Mouse (Mus musculus) brain, adult 2 months (tissue): ENCODE data around the gene Acadsb.
"Not testable (repeated sequence)": the region's sequence is repeated elsewhere in the genome, so short reads cannot be mapped to it uniquely, and the experiment has no call there.

Source experiments
- DNase-seq: peaks from one replicate; pipeline ENCODE4 v3.0.0; 2011; ENCODE audit warnings: low read depth, low spot score

Acadsb gene

GRCm38 (mm10) chr7:131410416-131411058 is at the start of gene Acadsb, which contains the start of gene Ikzf5:
Acadsb (plus strand) TSS chr7:131410601.
Ikzf5 (minus strand) TSS chr7:131410521.
- peak; percentile 99 for DNase-seq

DNA sequence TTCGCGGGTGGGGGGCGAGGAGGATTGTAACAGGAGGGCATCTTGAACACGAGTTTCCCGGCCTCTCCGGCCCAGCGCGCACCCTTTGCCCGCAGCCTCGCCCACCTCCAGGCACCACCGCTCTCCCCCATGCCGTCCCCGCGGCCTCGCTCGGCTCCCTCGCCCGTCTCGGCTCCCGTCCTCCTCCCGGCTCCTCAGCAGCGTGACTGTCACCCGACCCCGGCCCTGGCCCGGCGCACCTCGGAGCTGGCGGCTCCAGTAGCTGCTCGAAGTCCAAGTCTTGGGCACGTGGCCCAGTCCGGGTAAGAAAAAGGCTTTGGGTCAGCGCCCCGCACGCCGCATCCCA is 48.2 kb upstream of the Acadsb start:
- no peak for DNase-seq

- DNase-seq, result peak; percentile 99
These were observed 47.6 kb upstream of the Acadsb start, which contains the start of gene 2310057M21Rik for GRCm38 (mm10) chr7:131362615-131363300. 2310057M21Rik (minus strand) TSS chr7:131362759.

DNA sequence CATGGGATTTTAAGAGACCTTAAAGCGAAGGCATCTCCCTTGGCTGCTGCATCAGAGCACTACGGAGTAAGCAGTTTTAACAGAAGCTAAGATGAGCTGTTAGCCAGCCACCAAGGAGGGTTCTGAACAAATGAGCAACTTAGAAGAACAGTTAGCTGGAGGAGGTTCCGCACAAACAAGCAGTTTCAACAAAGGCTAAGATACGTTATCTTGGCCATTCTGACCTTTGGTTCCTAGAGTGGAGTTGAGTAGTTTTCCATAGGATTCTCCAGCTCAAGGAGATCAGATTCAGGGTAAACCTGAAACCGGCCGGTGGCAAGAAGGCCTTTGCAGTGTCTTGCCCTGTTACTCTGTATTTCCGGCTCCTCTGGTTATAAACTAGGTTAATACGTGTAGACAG is 46.3 kb upstream of the Acadsb start:
- DNase-seq, result no peak

DNA sequence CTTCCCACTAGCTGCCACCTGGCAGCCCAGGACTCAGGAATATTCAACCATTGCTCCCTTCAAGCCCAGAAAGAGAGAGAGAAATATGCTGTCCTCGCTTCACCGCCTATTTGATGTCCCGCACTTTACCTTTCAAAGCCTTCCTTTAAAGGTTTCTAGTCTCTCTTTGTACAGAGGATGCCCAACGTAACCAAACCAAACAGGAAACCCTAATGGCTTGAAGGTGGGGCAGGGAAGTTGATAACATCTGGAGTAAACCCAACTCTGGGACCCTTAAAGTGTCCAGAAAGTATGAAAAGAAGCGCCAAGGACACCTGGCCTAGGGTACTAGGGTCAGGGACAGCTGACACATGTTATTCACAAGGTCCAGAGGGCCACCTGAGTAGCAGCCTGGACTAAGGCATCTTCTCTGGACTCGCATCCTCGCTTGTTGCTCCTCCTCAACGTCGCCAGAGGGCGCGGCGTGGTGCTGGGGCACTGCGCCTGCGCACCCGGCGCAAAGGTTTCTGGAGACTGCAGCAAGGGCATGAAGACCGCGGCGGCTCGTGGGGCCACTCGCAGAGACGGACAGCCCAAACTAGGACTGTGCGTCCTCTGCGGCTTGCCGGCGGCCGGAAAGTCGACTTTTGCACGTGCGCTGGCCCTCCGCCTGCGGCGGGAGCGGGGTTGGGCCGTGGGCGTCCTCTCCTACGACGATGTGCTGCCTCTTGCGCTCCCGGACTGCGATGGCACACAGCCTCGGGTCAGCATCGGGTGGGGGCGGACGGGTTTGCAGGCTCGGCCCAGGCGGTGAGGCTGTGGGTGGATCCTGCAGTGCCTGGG is 39.5 kb upstream of the Acadsb start, which contains the start of gene Pstk:
Gene Pstk (plus strand): TSS at position 494 of the 822 bp plus-strand sequence.
- peak; percentile 96 for DNase-seq

DNA sequence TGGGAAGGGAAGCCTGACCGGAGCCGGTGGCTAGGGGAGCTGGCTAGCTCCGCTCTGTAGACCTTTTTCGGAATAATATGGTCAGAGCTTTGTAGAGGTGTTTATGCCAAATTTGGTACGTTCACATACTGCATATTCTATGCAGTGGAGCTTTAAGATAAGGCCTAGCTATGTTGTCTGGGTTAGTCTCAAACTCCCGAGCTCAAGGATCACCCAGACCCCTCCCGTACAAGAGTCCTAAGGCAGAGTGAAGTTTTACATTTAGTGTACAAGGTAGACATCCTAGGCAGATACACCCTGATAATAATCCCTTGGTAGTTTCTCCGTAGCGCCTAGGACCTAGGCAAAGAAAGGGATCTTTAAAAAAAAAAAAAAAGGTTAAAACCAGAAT is 38.9 kb upstream of the Acadsb start:
- DNase-seq, result no peak

DNA sequence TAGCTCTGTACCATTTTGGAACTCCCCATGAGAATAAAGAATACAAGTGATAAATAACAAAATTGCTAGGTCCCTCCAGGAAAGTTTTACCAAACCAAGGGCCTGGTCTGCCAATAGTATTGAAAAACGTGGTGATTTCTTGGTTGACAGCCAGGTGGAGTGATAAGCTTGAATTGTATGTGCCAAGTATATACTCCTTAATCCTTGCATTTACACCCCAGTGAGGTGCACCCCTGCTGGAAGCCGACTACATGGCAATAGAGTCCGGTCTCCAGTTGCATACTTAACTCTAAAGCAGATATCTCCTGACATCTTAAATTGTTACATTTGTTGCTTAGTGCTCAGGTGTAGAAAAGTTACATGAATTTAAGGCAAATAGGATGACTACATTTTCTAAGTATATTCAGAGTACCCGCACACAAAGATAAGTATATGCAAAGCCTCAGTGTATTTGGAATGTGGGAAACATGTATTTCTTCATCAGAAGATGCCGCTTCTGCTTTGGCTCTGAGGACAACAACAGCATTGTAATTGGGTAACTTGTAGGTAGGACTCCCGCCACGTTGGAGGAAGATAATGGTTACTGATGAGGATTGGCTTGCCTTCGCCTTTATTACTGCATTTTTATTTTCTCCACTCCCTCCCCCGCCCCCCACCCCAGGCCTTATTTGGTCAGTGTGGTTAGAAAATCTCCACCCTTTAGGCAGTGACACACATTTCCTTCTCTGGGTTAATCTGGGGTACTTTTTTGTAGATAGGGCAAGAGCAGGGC is 38.3 kb upstream of the Acadsb start:
- peak; percentile 30 for DNase-seq

GRCm38 (mm10) chr7:131391761-131392160 is 18.6 kb upstream of the Acadsb start:
- DNase-seq, result not testable (repeated sequence)

- peak; percentile 27 for DNase-seq
These were observed 947 bp upstream of the Acadsb start for GRCm38 (mm10) chr7:131409321-131409987.

DNA sequence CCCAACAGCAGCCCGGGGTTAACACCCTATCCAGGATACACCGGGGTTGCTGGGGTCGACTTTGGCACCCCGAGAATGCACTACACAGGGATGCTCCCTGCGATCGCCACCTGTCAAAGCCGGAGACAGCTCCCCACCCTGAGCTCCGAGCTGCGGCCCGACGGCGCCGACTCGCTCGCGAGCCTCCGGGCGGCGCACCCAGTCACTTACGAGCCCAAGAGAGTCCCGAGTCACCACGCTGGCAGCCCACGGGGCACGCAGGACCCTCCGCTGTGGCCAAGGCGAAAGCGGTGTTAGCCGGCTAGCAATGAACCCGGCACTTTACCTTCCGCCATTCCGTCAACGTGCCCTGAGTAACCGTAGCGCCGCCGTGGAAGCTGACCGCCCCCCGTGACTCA is 414 bp upstream of the Acadsb start:
- DNase-seq, result no peak

DNA sequence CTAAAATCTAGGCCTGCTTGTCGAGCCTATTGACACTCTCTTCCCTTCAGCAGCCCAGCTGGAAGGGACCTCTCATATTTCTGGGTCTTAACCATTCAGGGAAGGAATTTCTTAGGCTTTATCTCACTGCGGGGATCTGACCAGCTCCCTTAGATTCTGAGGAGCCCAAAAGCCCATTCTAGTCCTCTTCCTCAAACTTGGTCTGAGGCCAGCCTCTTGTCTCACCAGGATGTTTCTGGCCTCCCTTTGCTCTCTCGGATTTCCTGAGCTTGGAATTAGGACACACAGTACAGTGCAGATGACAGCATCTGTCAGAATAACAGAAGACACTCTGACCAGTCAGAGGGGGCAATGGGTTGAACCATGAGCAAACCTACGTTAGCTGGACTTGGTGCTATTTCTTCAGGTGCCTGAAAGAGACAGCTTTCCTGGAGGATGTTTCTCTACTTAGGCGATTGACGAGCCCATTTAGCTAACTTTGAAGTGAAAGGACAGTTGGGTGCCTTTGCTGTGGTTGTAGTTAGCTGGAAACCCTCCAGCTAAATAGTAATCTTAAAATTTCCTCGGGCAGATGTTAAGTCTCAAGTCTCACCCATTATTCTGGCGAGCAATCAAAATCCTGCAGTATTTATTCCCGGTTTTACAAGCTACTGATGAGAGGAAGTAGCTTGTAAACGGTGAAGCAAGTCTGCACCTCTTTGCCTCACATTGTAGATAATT is 980 bp downstream of the Acadsb start:
- peak; percentile 13 for DNase-seq

DNA sequence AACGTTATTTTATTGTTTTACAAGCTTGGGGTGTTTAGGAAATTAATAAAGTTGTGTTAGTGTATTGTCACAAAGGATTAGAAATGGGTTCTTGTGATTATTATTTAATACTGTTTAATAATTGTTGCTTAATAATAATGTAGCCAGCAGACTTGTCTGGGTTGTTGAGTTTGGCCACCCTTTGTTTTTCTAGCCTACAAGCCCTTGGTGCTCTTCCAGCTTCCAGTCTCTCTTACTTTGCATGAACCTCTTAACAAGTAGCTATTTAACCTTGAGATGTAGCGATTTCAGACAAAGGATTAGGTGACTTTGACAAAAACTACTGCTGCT is 1.5 kb downstream of the Acadsb start:
- DNase-seq, result no peak

DNA sequence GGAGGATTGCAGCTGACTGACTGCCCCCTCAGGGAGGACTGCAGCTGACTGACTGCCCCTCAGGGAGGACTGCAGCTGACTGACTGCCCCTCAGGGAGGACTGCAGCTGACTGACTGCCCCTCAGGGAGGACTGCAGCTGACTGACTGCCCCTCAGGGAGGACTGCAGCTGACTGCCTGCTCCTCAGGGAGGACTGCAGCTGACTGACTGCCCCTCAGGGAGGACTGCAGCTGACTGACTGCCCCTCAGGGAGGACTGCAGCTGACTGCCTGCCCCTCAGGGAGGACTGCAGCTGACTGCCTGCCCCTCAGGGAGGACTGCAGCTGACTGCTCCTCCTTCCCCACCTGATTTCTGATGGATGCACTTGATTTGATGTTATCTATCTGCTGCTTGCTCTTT is 6.3 kb downstream of the Acadsb start:
- DNase-seq, result not testable (repeated sequence)

DNA sequence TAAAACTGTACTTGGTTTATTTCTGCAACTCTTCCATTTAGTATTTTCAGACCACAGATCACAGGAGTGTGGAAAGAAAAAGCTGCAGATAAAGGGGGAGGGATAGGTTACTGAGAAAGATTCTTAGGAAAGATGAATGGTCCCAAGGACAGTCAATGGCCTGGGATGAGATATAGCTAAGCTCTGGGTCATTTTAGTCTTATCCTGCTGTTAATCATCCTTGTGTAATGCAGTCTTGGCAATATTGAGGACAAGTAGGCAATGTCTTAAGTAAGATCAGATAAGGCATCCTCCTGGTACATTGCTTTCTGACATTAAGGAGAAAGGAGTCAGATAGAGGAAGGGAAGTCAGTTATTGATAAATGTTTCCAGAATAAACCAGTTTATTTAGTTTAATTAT is 7.2 kb downstream of the Acadsb start:
- DNase-seq, result no peak

DNA sequence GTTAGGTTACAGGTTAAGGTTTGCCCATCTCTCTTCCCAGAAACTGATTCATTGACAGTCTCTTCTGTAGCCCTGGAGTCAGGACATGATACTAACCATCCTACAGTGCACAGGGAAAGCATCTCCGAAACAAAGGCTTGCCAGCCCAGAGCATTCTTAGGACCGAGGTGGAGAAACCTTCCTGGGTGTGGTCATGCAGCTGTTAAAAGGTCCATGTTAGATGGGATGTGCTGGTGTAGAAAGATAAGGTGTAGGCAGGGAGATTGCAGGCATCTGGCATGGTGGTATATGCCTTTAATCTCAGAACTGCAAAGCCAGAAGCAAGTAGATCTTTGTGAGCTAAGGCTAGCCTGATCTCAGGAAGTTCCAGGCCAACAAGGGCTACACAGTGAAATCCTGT is 14.5 kb downstream of the Acadsb start:
- no peak for DNase-seq

DNA sequence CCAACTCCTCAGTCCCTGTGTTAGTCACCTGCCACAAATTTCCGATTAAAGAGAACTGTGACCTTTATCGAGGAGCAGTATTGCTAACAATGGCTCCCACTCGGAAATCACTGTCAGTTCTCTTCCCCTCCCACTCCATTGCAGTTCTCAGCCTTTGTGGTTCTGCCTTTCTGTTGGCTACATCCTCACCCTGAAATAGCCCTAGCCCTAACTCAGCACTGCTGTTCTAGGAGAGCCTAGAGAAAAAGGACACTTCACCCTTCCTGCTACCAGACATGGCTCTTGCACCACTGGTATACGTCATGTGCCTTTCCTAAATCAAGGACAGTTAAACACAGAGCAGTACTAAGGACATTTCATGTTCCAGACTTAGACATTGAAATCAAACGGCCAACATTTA is 16.9 kb downstream of the Acadsb start:
- peak; percentile 41 for DNase-seq

DNA sequence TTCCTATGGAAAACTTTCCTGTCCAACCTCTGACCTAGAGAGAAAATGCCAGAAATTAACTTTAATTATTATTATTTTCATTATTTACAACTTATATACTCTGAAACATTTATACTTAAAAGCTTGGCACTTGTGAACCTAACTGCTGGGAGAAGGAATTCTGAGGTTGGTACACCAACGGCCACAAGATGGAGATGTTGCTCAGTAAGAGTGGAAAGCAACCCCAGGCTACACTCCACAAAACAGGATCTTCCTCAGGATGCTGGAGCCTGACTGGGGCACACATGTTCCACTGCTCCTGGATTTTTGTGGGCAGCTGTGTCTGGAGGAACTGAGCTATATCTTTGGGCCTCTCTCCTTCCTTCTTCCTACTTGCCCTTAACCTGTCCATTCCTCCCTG is 21.8 kb downstream of the Acadsb start:
- DNase-seq, result peak; percentile 79

DNA sequence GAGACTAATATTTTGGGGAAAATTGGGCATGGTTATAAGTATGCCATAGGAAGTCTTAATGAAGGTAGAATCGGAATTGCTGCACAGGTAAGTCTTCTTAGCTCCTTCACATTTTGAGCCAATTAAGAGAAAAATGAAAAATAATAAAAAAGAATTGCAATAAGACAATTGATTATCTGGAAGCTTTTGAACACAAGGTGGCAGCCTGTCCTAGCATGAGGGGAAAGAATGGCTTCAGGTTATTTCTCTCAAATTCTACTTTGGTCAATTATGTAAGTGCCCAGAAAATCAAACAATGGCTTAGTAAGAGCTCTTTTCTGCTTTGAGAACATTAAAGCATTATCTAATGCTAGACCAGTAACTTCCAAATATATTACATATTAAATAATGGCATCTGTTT is 23.9 kb downstream of the Acadsb start:
- peak; percentile 11 for DNase-seq

- no peak for DNase-seq
These were observed 26.6 kb downstream of the Acadsb start for GRCm38 (mm10) chr7:131437051-131437450.

DNA sequence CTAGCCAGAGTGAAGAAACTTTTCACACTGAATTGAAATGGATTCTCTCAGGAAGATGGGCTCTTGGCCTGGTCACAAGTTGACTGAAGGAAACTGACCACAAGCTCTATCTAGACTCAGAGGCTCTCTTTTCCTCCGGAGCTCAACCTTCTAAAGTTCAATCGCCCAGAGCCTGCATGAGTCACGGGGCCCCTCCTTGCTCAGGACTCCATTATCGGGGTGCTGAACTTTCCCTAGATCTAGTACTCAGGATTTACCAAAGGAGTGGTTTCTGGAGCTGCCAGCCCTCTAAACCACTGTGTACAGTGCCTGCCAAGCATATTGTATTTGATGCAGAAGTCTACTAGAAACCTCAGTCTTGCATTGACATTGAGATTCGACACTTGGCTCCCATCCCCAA is 46.3 kb downstream of the Acadsb start:
- DNase-seq, result no peak
